Mouse (Mus musculus) urinary bladder, adult 2 months (tissue): ENCODE measurements at regions not wholly inside any gene's neighbourhood (a gene's known extent, or its start where the extent isn't known, plus 50 kb on each side); places are given as distances from the start of the nearest gene placed in this dataset.

Experiments used
- DNase-seq: peaks from one replicate; pipeline ENCODE4 v3.0.0; 2022; ENCODE audit warnings: low spot score

GRCm38 (mm10) chr6:51010536-51010935 lies 356.3 kb upstream of the Npvf start:
- no peak for DNase-seq

GRCm38 (mm10) chr6:51012086-51012830 lies 358.0 kb upstream of the Npvf start:
- DNase-seq, result no peak

- no peak for DNase-seq
These were observed 361.5 kb upstream of the Npvf start for GRCm38 (mm10) chr6:51015735-51016134.

- no peak for DNase-seq
These were observed 362.3 kb upstream of the Npvf start for GRCm38 (mm10) chr6:51016441-51017070.

GRCm38 (mm10) chr6:51017260-51017999 lies 363.2 kb upstream of the Npvf start:
- no peak for DNase-seq

- DNase-seq, result no peak
These were observed 367.0 kb upstream of the Npvf start for GRCm38 (mm10) chr6:51021206-51021605.

- no peak for DNase-seq
These were observed 369.1 kb upstream of the Npvf start for GRCm38 (mm10) chr6:51023361-51023760.

- DNase-seq, result no peak
These were observed 370.5 kb upstream of the Npvf start for GRCm38 (mm10) chr6:51024756-51025155.

- DNase-seq, result no peak
These were observed 371.2 kb upstream of the Npvf start for GRCm38 (mm10) chr6:51025411-51025810.

- no peak for DNase-seq
These were observed 373.1 kb upstream of the Npvf start for GRCm38 (mm10) chr6:51027296-51027695.

- DNase-seq, result no peak
These were observed 375.3 kb upstream of the Npvf start for GRCm38 (mm10) chr6:51029516-51029915.

GRCm38 (mm10) chr6:51029953-51030352 lies 375.7 kb upstream of the Npvf start:
- DNase-seq, result no peak

GRCm38 (mm10) chr6:51033835-51034234 lies 379.6 kb upstream of the Npvf start:
- DNase-seq, result no peak

GRCm38 (mm10) chr6:51036074-51036473 lies 381.8 kb upstream of the Npvf start:
- no peak for DNase-seq

- no peak for DNase-seq
These were observed 382.3 kb upstream of the Npvf start for GRCm38 (mm10) chr6:51036553-51036952.

GRCm38 (mm10) chr6:51036956-51037355 lies 382.7 kb upstream of the Npvf start:
- DNase-seq, result no peak

GRCm38 (mm10) chr6:51039486-51040180 lies 385.4 kb upstream of the Npvf start:
- no peak for DNase-seq

- DNase-seq, result no peak
These were observed 388.5 kb upstream of the Nfe2l3 start for GRCm38 (mm10) chr6:51043970-51044369.

- DNase-seq, result no peak
These were observed 387.6 kb upstream of the Nfe2l3 start for GRCm38 (mm10) chr6:51044873-51045272.

GRCm38 (mm10) chr6:51052451-51052921 lies 380.0 kb upstream of the Nfe2l3 start:
- DNase-seq, result no peak

- DNase-seq, result no peak
These were observed 375.2 kb upstream of the Nfe2l3 start for GRCm38 (mm10) chr6:51057229-51057628.
